Mouse (Mus musculus) testis, postnatal 10 days (tissue): ENCODE measurements at regions not wholly inside any gene's neighbourhood (a gene's known extent, or its start where the extent isn't known, plus 50 kb on each side); places are given as distances from the start of the nearest gene placed in this dataset.
"Not testable (repeated sequence)": the region's sequence is repeated elsewhere in the genome, so short reads cannot be mapped to it uniquely, and the experiment has no call there.

ENCODE experiments used
- DNase-seq: peaks from one replicate; pipeline ENCODE4 v3.0.0; 2021; ENCODE audit warnings: low spot score

DNA sequence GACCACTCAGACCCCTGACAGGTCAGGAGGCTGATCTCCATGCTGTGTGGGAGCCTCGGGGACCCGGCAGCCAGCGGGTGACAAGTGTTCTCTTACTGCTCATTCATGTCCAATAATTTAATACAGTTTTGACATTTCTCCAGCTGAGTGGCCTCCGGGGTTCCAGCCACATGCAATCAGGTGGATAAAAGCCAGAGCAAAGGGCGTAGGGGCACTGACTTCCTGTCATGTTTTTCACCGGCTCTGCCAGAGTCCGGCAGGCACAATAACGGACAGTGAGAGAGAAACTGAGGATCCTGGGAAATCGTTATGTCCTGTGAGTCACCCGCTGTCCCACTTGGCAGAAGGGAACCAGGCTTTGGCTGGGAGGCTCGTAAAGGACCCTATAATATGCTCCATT is 412.8 kb downstream of the Ptpru start:
- DNase-seq: no peak

- no peak for DNase-seq
These were observed 410.2 kb downstream of the Ptpru start for GRCm38 (mm10) chr4:131427871-131428270.

GRCm38 (mm10) chr4:131429356-131429755 is 408.7 kb downstream of the Ptpru start:
- DNase-seq: no peak

DNA sequence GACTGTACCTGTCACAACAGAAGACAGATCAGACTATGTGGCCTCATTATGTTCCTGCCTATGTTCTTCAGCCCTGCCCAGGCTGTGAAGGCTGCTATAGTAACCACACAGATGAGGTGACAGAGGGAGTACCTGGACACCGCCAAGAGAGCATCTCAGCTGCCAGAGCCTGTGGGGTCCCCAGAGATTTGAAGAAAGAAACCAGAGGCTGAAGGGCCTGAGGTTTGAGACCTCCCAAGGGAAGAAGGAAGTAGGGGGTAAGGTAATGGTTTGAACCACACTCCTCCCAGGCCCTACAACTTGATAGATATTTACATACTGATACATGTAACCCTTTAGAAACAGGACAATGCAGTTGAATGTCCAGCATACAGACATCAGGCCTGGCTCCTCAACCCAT is 407.7 kb downstream of the Ptpru start:
- DNase-seq: no peak

GRCm38 (mm10) chr4:131431188-131431587 is 406.9 kb downstream of the Ptpru start:
- peak; percentile 85 for DNase-seq

DNA sequence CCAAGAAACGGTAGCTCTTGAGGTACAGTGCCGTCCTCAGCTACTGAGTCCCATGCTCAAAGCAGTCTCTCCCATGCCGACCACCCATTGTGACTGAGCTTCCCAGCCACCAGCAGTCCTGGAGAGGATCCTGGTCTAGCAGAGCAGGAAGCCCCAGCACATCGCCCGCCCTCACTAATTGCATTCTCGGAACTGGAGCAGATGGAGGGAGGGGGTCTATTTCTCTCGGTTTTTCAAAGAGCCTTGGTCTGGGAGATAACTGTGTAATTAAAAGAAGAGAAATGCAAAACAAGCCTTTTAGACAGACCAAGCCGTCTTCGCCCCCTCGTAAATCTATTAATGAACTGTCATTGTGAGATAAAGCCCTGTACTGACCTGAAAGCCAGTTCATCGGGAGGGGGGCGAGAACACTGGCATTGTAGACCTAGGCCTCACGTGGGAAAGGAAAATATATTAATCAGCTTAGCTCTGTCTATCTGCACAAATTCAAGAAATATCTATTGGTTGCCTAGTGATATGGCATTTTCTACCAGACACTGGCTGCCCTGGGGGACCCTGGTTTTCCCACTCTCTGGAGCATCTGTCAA is 405.4 kb downstream of the Ptpru start:
- DNase-seq: no peak

DNA sequence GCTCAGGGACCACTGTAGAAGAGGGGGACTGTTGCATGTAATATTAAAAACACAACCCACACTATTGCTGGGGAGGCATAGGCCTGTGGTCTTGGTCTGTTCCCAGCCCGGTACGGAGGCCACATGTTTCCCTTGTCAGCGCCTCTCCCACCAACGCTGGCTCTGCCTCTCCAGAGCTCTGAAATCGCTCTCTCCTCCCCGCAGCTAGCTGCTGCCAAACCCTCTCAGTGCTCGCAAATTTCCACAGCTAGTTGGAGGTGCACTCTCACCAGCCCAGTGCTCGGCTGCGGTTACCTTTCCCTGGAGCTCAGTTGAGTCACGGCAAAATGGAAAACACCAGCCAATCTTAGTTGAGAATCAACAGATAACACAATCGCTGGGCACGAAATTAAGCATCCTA is 402.9 kb downstream of the Ptpru start:
- DNase-seq: no peak

- no peak for DNase-seq
These were observed 399.7 kb downstream of the Ptpru start for GRCm38 (mm10) chr4:131438403-131438802.

GRCm38 (mm10) chr4:131438883-131439282 is 399.2 kb downstream of the Ptpru start:
- no peak for DNase-seq

GRCm38 (mm10) chr4:131440845-131441244 is 397.2 kb downstream of the Ptpru start:
- DNase-seq: no peak

- DNase-seq: no peak
These were observed 394.6 kb downstream of the Ptpru start for GRCm38 (mm10) chr4:131443518-131443917.

GRCm38 (mm10) chr4:131450296-131450695 is 387.8 kb downstream of the Ptpru start:
- not testable (repeated sequence) for DNase-seq

- no peak for DNase-seq
These were observed 380.5 kb downstream of the Ptpru start for GRCm38 (mm10) chr4:131457551-131457950.

- DNase-seq: no peak
These were observed 378.3 kb downstream of the Ptpru start for GRCm38 (mm10) chr4:131459746-131460145.

GRCm38 (mm10) chr4:131461312-131461711 is 376.8 kb downstream of the Ptpru start:
- no peak for DNase-seq

DNA sequence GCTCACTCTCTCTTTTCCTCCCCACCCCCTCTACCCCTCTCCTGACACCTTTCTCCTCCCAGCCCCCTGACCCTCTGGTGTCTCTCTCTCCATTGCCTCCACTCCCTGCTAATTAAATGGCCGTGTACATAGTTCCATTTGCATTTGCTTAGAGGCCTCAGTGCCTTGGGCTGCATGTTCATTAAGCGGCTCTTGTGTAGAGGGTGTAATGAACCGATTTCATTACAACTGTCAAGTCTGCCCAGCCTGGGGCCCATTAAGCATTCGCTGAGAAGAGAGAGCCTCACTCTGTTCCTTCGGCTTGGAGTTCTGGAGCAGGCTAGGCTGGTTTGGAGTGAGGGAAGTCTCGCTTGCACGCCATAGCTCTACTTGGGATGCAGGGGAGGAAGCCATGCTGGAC is 376.4 kb downstream of the Ptpru start:
- no peak for DNase-seq

- no peak for DNase-seq
These were observed 363.1 kb downstream of the Ptpru start for GRCm38 (mm10) chr4:131475023-131475422.

- no peak for DNase-seq
These were observed 359.2 kb downstream of the Ptpru start for GRCm38 (mm10) chr4:131478923-131479322.

- DNase-seq: no peak
These were observed 354.0 kb downstream of the Ptpru start for GRCm38 (mm10) chr4:131483958-131484605.

DNA sequence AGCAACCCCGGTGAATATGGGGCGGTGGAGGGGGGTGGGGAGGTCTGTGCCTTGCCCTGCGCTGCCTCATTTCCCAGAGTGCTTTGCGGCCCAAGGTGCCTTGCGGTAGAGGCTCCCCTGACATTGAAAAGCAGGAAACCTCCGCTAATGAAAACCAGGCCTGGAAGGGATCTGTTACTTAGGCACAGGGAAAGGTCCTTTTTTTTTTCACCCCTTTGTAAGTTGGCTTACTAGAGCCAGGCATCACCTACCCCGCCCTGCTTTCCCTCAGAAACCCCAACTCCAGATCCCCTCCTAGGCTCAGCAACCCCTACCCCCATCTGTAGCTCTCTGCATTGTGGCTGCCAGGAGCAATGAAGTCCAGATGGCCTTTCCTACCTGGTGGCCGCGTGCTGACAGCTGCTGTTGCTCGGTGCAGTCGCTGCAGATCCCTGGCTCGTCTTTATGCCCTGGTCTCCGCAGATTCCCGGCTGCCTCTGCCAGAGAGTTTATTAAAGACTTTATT is 353.4 kb downstream of the Ptpru start:
- no peak for DNase-seq

GRCm38 (mm10) chr4:131485126-131485825 is 352.8 kb downstream of the Ptpru start:
- no peak for DNase-seq

GRCm38 (mm10) chr4:131486821-131487220 is 351.3 kb downstream of the Ptpru start:
- DNase-seq: peak; percentile 94

DNA sequence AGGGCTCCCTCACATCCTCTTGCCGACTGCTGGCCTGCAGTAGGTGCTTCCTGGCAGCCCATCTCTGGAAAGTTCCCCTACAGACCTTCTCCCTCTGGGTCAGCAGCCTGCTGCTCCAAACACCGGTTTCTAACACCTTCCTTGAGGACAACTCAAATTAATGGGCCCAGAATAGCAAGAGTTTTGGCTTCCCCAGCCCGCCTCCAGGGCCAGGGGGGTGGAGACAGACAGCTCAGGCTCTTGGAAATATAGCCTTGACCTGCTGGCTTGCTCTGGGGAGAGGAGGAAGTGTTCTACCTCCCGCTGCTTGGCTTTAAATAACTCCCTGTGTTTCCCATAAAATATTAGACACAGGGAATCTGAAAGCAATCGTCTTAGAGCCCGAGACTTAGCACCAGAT is 349.8 kb downstream of the Ptpru start:
- DNase-seq: no peak
